Mouse (Mus musculus) common myeloid progenitor, adult 5-6 weeks (primary cell): ENCODE data around the gene Trpm8. TPM values are rescaled to one million over a fixed set of nuclear protein-coding genes. Genes with fewer than 3 reads are reported as not detected.

Source experiments
- ATAC-seq: replicated peaks from 2 replicates; pipeline ENCODE4 v1.8.0; 2016; ENCODE audit warnings: low read depth, mild to moderate bottlenecking, moderate TSS enrichment, inconsistent platforms; ENCODE audit not compliant: poor library complexity, severe bottlenecking
- total RNA-seq: library from RNA; stranded (forward); fragments of 200-1000, 187-1606 nt; gene quantifications from 2 replicates; pipeline ENCODE4 v1.2.3, GENCODE M21; 2017

The Trpm8 gene
- total RNA-seq, 1 experiment from 2014 or later = not detected

DNA sequence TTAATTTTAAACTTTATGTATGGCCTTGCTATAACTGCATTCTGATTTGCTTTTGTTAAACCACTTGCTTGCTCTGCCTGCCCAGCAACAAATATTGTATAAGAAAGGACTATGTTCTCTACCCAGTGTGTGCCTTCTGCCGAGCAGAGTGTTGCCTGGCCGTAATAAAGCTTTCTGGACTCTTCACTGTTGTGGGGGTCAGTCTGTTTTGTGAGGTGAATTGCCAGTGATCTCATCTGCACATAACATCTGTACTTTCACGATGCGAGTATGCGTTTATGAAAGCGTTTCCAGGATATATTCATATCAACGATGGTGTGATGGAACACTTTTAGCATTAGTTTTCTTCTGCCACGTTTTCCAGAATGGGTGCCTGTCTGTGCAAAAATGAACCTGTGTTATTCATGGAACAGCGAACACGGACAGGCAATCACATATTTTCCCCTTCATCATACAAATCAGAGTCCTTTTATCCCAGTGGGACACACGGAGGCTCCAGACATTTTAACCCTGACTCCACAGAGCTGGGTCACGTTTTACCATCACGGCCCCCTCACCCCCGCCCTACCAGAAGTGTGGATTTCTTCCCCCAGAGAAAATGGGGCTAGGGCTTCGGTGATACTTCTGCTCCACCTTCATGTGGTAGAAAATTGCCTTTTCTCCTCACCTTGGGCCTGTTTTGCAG lies 2.7 kb downstream of the Trpm8 start:
- no peak for ATAC-seq

DNA sequence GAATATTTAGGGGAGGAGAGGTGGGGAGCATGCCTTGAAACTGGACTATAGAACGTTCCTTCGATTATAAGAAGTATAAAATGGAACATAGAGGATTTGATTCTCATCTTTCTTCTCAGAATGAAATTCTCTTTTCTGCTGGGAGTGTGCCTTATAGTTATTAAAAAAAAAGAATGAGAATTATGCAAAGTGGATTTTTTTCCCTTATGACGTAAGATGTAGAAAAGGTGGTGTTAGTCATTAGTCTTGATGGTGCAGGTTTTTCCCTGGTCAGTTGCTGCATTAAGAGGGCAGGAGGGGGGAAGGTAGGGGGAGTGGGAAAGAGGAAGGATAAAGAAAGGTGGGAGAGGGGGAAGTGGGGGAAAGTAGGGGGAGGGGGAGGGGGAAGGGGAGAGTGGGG lies 4.8 kb downstream of the Trpm8 start:
- no peak for ATAC-seq

DNA sequence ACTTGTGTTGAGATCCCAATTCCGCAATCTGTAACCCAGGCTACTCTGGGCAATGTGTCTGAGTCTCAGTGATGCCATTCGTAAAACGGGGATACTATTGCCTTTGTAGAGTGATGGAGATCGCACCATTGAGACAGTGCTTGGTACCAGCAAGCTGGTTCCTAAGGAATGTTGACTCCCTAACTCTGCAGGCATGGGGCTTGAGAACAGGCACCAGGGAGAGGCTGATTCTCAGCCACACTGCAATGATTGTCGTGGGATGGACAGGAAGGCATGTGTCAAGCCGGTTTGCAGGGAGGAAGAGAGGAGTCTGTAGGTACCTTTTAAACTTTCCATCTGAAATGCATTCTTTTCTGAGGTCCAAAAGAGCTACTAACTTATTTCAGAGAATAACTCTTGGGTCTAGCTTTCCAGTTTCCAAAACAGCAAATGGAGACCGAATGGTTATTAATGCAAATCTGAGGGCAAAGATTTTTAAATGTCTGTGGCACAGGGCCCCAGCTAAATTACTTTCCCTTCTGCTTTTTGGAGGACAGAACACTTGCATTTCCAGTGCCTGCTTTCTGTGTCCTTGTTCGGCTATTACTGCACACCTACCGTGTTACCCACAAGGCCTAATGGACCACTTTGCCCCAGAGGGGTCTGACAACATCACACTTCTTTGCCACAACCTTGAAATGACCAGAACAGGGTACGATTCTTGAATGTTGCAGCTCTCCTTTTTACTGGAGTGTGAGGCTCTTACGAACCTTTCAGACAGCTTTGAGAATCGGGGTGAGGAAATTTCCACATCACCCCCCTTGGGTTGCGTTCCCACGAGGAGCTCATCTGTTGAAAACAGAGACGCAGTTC lies 6.1 kb downstream of the Trpm8 start:
- ATAC-seq = peak; percentile 26

DNA sequence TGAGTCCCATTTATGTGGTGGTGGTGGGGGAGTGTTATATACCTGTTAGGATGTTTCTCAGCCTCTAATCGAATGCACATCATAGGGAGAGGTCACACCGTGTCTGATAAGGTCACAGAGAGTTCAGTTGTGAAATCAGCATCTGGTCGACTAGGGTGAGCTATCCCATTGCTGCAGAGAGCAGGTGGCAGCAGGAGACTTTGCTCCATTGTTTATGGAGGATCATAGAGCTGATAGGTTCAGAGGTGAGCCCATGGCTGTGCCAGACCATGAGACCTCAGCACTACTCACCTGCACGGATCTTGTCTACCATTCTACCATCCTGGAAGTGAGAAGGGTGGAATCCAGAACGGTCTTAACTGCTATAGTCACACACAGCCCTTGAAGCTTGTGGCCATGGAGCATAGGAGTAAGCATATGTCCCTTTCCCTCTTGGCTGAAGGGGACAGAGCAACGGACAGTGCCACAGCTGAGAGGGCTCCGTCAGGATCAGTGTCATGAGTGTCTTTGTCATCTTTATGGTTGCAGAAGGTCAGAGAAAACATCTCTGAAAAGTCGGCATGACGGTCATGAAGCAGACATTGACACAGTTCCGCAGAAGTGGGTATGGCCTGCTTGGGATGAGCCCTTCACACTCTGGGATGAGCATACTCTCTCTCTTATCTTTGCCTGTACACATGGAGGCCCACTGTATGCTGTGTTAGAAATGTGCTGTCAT lies 6.9 kb downstream of the Trpm8 start:
- ATAC-seq = no peak

DNA sequence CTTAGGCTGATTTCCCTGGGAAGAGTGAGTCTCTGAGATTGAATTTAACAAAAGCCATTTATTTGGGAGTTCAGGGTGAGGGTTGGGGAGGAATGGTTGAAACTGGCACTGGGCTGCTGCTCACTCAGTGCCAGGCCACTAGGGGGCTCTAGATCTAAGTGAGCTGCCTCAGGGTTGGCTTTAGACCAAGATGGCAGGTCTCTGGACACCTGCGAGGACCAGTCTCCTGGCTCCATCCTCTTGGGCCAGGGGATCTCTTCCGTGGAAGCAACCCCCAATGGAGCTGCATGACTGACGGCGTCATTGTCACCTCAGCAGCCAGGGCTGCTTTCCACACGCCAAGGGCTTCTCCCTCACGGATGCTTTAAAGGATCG lies 7.5 kb downstream of the Trpm8 start:
- peak; percentile 50 for ATAC-seq

DNA sequence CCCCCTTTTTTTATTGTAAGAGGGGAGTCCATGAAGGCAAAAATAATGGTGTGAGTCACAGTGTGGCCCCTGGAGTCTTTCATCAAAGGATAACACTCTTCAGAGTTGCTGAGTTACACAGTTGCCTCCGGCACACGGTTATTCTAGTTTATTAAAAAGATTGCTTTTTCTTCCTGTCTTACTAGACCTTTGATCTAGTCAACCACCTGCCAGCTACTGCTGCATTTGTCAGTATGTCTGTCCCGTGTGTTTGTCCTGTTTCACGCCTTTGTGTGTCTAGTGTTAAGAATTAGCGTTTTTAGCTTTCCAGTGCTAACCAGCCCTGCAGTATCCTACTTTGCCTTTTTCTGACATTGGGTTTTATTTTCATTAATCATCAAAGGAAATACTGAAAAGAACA lies 8.2 kb downstream of the Trpm8 start:
- no peak for ATAC-seq

DNA sequence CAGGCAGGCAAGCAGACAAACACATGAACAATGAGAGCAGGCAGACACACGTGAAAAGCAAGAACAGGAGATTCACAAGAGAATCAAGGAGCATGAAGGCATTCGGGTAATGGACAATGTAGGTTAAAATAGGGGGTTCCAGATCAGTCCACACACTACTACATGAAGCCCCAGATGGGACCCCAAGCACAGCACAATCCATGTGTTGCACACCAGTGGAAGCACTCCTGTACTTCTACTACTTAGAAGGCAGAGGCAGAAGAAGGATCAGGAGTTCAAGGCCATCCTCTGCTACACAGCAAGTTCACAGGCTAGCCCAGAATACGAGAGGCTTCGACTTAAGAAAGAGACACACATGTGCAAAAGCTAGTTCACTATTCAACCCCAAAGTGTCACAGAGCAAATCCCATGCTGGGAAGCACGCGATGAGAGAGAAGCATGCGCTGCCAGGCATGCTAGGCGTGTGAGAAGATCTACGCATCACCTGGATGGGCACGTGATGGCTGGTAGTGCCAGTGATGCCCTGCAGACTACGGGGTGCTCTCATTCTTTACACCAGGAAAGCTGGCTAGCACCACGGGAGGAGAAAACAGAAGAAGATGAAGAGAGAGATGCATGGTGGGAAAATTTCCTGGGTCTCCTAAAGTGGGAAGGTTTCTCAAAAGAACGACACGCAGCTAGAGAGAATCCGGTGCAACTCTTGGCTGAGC lies 8.8 kb downstream of the Trpm8 start:
- ATAC-seq = no peak

DNA sequence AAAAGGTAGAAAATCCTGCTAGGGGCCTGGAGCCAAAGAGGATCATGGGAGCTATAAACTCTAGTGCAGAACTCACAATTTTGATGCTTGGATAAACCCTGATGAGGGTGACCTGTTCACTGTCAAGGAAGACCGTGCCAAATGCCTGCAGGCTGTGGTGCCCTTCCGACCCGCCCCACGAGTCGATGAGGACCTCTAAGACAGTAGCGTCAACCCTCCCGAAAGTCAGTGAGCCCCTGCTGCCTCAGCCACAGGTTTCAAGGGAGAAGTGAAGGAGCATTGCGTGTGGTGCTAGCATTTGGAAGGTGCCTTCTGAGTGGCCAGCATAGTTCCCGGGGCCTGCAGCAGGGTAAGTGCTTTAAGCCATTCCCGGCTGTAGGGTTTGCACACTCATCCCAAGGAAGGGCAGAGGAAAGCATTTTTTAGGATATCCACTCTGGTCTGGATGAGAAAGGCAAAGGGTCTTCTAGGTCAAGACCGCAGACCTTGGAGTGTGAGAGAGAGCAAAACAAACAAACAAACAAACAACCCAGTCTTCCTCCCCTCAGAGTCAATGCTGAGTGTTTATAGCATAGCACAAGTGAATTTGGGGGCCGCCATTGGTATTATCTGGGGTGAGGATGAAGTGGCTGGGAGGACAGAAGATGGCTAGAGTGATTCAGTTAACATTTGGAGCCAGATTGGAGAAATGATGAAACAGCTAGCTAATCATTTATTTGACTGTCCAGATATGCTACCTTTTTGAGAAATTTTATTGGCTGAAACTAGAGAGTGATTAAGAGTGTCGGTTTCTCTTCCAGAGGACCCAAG lies 9.6 kb downstream of the Trpm8 start:
- ATAC-seq = no peak

DNA sequence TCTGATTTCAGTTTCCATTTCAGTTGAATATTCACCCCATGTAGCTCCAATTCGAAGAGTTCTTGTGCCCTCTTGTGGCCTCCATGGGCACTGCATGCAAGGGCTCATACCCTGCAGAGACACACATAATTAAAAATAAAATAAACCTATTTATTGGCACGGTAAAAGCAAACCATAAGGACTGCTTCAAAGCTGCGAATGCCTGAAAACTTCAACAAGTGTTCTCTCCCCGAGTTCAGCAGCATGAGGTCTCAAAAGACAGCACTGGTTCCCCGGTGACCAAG lies 10.2 kb downstream of the Trpm8 start:
- ATAC-seq = peak; percentile 59

DNA sequence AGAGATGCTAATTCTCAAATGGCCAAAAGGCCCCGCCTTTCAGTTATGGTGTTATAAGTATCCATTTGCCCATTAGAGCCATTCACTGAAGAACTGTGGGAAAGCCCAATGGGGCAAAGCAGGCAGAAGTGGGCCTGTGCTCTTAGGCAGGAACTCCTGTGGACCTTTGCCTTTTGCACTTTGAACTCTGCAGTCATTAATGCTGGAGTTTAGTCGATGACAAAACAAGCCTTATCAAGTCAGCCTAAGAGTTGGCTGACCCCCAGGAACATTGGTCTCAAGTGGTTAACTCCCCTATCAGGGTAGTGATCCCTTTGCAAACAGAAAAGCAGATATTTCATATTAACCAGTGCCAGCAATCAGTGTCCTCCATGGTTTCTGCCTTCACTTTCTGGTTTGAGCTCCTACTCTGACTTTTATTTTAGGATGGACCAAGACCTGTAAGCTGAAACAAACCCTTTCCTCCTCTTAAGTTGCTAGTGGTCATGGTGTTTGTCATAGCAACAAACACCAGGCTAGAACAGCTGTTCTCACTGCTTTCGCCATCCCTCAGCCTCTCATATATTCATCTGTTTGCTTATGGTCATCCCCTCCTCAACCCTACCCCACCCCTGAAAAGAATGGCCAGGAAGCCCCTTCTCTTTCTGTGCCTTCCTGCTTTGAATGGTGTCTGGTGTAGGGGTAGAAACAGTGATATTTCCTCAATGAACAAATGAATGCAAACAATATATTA lies 10.8 kb downstream of the Trpm8 start:
- no peak for ATAC-seq

DNA sequence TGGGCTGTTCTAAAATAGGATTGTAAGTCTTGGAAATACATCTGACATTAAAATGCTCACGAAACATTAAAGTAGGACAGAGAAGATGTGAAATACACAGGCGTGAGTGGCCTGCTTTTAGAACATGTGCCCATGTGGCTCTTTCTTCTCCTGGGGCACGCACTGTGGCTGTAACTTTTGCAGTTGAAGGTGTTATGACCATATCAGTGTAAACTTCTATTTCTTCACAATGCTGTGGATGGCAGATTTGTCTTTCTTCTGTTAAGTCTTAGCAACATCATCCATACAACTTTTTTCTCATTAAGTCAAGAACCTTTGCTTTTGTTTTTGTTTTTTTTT lies 11.3 kb downstream of the Trpm8 start:
- ATAC-seq = no peak

DNA sequence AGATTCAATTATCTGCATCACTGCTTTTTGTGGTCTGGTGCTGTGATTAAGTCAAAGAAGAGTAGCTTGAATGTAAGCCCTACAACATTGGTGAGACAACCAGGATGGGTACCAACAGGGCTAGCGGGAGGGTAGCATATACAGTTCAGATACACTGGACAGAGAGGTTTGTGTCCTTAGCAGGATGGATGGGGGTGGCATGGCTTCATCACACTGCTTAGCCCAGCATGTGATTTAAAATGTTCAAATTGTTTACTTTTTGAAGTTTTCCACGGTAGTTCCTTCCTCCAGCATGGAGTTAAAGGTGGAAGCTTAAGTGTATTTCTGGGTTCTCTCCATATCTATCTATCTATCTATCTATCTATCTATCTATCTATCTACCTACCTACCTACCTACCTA lies 11.7 kb downstream of the Trpm8 start:
- no peak for ATAC-seq

DNA sequence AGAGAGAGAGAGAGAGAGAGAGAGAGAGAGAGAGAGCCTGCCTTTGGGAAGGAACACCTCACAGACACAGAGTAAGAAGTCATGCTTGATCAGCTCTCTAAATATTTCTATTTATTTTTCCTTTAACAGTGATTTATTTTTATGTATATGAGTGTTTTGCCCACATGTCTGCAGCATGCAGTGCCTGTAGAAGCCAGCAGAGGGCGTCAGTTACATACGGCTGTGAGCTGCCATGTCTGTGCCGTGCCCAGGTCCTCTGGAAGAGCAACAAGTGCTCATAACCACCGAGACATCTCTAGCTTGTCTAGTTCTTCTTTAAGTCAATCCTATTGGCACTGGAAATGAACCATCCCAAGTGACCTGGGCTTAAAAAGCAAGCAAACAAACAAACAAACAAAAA lies 12.5 kb downstream of the Trpm8 start:
- ATAC-seq = peak; percentile 67

DNA sequence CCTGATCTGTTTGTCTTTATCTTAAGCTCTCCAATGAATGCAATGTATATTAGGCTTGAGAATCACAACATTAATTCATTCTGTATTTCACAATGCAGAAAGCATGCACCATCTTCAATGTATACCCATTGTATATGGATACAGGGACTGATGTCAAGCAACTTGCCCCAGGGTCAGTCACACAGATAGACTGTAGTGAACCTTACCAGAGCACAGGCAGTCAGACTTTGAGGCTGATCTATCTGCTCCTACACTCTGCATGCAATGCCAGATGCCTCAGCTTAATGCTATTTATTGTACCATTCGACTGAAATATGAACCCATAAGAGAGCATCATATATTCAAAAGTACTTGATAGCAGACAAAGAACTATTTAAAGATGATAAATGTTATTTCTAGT lies 13.1 kb downstream of the Trpm8 start:
- no peak for ATAC-seq

DNA sequence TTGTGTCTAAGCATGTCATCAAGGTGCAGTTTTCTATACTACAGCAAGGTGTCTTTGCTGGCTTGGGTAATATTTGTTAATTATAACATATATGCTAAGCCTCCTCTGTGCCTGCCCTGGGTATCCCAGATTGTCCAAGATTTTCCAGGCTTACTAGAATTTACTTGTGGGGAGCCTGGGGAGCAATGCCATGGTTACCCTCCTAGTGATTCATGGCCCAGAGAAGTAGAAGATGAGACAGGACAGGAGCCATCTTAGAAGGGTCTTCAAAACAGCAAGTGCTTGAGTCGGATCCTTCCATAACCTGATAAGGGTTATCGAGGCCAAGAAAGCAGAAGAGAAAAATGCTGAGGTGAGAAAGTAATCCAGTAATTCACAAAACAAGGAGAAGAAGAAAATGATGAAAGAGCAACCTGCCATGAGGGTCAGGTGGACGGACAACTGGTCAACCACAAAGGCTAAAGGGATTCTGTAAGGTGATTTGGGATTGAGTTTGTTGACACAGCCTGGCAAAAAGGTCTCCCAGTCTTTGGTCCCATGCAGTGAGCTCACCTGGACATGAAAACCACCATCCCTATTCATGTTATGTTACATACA lies 14.0 kb downstream of the Trpm8 start:
- ATAC-seq = no peak

DNA sequence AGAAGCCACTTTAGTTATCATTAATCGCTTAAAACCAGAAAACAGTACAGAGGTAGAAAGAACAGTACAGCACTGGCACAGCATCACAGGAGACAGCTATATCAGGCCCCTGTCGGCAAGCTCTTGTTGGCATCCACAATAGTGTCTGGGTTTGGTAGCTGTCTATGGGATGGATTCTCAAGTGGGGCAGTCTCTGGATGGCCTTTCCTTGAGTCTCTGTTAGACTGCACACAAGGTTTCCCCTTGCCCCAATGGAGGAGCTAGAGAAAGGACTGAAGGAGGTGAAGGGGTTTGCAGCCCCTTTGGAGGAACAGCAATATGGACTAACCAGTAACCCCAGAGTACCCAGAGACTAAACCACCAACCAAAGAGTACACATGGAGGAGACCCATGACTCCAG lies 14.6 kb downstream of the Trpm8 start:
- ATAC-seq = no peak

DNA sequence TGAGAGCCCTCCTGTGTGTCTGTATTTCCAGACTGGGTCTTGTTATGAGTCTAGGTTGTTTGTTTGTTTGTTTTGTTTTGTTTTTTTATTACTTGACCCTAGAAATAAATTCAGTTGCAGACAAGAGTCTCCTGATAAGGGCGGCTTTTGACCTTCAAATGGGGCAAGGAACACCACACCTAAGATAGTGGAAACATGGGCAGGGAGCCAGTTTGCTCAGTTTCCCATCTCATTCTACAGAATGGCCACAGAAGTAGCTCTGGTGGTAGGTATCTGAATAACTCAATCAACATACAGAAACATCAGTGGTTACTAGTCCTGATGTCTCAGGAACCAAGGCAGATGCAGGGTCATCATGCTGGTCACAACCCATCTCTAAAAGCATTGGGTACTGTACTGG lies 17.2 kb downstream of the Trpm8 start:
- ATAC-seq = no peak

DNA sequence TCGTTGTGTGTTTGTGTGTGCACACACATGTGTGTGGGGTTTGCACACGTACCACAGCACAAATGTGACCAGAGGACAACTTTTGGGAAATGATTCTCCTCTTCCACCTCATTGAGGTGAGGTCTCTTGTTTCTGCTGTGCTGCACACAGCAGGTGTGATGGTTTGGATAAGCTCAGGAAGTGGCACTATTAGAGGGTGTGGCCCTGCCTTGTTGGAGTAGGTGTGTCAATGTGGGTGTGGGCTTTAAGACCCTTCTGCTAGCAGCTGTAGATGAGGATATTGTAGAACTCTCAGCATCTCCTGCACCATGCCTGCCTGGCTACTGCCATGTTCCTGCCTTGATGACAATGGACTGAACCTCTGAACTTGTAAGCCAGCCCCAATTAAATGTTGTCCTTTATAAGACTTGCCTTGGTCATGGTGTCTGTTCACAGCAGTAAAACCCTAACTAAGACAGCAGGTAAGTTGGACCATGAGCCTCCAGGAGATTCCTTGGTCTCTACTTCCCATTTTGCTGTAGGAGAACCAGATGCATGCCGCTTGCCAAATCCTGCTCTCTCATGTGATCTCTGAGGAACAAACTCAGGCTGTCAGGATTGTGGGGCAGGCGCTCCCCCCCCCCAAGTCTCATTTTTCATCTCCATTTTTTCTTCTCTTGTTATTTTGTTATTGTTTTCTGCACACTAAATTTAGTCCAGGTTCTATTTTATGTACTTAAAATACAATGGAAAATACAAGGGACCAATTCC lies 18.9 kb downstream of the Trpm8 start:
- ATAC-seq = no peak
